Mouse (Mus musculus) bone marrow macrophage, adult 2 months (primary cell): ENCODE results near the gene Gpr37l1.

Experiments
- CTCF ChIP-seq: IDR thresholded peaks from 2 replicates; pipeline ENCODE4 v1.5.1; 2012; ENCODE audit warnings: low read depth, mild to moderate bottlenecking, low read length, moderate library complexity
- POLR2A ChIP-seq: IDR thresholded peaks from 2 replicates; pipeline ENCODE4 v1.6.1; 2012; ENCODE audit warnings: mild to moderate bottlenecking, low read depth, low read length, borderline replicate concordance

- TF ChIP-seq CTCF, result no peak
- TF ChIP-seq POLR2A, result no peak
Observed at GRCm38 (mm10) chr1:135143940-135144339, 23.5 kb downstream of the Gpr37l1 start.
